Mouse (Mus musculus): ENCODE data around the gene Glyat. TPM values are rescaled to one million over a fixed set of nuclear protein-coding genes. Genes with fewer than 3 reads are reported as not detected.

Gene Glyat
- total RNA-seq (2023): not detected

DNA sequence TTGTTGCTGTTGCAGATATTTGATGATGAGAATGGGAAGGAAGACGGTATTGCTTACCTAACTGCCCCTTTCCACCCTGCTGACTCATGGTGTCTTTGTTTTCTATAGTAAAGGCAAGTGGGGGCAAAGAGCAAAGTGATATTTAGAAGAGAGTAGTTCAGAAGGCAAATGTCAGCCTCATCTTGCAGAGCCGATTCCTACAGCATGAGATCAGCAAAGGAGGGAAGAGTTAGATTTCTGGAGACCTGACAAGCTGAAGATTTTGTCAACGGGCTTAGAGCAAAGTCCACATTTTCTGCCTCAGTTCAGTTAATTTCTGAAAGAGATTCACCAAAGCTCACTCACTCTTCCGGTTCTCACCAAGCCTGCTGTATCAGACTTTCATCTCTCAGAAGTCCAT lies at the start of gene Glyat:
Gene Glyat (plus strand): TSS at position 133 of the 400 bp plus-strand sequence.

DNA sequence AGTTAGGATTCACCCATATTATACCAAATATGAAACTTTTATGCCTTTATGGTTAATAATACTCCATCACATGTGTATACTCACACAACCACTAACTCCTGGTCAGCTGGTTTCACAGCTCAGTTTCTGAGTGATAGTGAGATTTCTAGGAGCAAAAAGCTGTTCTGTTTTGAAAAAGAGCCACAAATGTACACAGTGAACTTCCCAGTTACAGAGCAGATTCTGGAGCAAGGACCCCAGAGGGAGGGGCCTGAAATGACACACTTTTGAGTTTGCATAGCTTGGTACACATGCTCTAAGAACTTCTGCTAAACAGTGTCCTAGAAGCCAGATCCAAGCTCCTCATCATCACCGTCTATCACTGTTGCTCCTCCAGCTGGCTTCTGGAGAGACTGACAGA lies 33.4 kb upstream of the Glyat start, which contains the start of gene Gm4952:
Gene Gm4952 (plus strand): TSS at position 301 of the 400 bp plus-strand sequence.

DNA sequence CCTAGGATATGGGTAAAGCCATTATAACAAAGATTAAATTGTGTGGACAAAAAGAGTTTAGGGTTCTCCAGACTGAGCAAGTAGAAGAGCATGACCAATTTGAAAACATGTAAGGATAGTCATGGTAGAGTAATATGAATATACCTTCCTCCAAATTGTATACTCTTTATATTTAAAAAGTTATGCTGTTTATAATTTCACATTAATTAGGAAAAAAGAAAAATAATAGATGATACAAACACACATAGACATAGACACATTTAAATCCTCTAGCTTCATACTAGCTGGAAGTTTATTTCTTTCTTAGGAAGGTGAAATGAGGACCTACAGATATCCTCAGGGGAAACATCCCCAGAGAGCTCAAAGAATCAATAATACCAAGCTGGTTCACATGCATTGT lies 37.0 kb downstream of the Glyat start, which contains the start of gene Olfr1442:
Gene Olfr1442 (plus strand): TSS at position 301 of the 400 bp plus-strand sequence.

DNA sequence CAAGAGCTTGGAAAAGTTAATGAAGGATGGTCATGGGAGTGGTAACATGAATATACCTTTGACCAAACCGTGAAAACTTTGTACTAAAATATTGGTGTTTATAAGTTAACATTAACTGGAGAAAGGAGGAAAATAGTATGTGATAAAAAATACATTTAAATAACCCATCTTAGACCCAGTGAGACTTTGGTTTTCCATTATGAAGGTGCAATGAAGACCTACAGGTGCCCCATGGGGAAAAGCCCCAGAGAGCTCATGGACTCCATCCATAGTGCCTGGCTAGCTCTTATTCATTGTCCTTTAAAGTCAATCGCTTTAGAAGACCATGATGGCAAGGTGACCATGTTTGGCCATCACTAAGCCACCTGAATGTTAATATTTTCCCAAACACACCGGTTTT lies 44.7 kb downstream of the Glyat start, which contains the start of gene Olfr1443:
Gene Olfr1443 (plus strand): TSS at position 301 of the 400 bp plus-strand sequence.

DNA sequence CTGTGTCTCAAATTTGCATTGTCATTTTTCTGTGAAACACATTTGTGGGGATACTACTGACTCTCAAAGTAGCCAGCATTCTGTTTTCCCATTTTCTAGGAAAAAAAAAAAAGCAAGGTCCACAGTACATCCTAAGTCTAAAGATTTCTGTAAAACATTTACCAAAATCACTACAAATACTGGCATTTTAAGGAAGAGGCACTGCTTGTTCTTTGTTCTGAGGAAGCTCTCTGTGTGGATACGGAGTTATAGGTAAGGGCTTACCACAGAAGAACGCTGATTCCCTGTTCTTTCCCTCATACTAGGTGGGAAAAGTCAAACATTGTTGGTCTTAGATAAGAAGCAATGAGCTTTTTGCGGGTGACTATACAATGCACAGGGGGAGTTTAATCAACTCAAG lies 62.5 kb downstream of the Glyat start, which contains the start of gene Keg1:
Gene Keg1 (plus strand): TSS at position 197 of the 400 bp plus-strand sequence.

Other genes starting within 250 kb of the Glyat start
- gene Olfr1440, start 246.0 kb upstream of the Glyat start, total RNA-seq (2023): not detected
- not detected for gene Olfr1441, start 215.9 kb upstream of the Glyat start, total RNA-seq (2023)
- gene Pfpl, start 205.4 kb upstream of the Glyat start, total RNA-seq (2023): not detected
- 1,000 to 10,000 TPM; 1,721 to 1,841 TPM for gene Mpeg1, start 172.5 kb upstream of the Glyat start, total RNA-seq (2023)
- 10 to 100 TPM; 11.3 to 12.3 TPM for gene Dtx4, start 131.9 kb upstream of the Glyat start, total RNA-seq (2023)
- 100 to 1,000 TPM; 104 to 119 TPM for gene Fam111a, start 87.6 kb upstream of the Glyat start, total RNA-seq (2023)
- gene Gm4952, start 33.3 kb upstream of the Glyat start, total RNA-seq (2023): not detected
- gene Olfr1442, start 37.1 kb downstream of the Glyat start, total RNA-seq (2023): not detected
- gene Olfr1443, start 44.8 kb downstream of the Glyat start, total RNA-seq (2023): not detected
- gene Keg1, start 62.5 kb downstream of the Glyat start, total RNA-seq (2023): not detected
- gene Cntf, start 132.3 kb downstream of the Glyat start, total RNA-seq (2023): 1 to 10 TPM; 2.5 to 4.5 TPM
- 10 to 100 TPM; 64.7 to 67.3 TPM for gene Zfp91, start 162.8 kb downstream of the Glyat start, total RNA-seq (2023)
- gene Lpxn, start 162.9 kb downstream of the Glyat start, total RNA-seq (2023): 10 to 100 TPM; 40.6 to 41.1 TPM
- under 1 TPM in 1 of 2 experiments, not detected in 1; 0.71 TPM for gene Gm5244, start 213.4 kb downstream of the Glyat start, total RNA-seq (2023)
- under 1 TPM; 0.45 to 0.55 TPM for gene Olfr1444, start 224.0 kb downstream of the Glyat start, total RNA-seq (2023)